Mouse (Mus musculus): ENCODE results near the gene Gpr162. TPM values are rescaled to one million over a fixed set of nuclear protein-coding genes. Genes with fewer than 3 reads are reported as not detected.
"Not testable (repeated sequence)": the region's sequence is repeated elsewhere in the genome, so short reads cannot be mapped to it uniquely, and the experiment has no call there.

Gpr162 gene
- total RNA-seq, 2 experiments from 2014 or later: 181 to 199 TPM

DNA sequence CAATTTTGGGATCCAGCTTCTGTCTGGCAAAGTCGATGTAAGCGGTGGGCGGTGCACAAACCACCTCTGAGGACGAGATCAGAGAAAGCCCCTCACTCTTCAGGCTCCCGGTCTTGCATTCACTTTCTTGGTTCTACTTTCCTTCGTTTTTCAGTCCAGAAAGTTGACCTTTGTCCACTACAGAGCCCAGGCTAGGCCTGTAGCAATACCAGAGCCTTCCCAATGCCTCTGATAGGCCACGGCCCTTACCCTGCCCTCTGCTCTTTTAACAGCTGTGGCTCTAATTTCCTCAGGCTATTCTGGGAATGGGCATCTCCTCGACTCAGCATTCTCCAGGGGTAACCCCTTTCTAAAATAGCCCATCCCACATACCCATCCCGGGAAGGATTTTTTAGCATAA, 50.9 kb downstream of the Gpr162 start:
- DNase-seq (ENCODE audit: low spot score in 2 of 2): no peak
- H3K27ac ChIP-seq: peak overlapping the region; percentile 98
- TF ChIP-seq CTCF (conservative IDR thresholded peaks at IDR 0.05): no peak
- peak overlapping the region; percentile 77 for H3K4me3 ChIP-seq

DNA sequence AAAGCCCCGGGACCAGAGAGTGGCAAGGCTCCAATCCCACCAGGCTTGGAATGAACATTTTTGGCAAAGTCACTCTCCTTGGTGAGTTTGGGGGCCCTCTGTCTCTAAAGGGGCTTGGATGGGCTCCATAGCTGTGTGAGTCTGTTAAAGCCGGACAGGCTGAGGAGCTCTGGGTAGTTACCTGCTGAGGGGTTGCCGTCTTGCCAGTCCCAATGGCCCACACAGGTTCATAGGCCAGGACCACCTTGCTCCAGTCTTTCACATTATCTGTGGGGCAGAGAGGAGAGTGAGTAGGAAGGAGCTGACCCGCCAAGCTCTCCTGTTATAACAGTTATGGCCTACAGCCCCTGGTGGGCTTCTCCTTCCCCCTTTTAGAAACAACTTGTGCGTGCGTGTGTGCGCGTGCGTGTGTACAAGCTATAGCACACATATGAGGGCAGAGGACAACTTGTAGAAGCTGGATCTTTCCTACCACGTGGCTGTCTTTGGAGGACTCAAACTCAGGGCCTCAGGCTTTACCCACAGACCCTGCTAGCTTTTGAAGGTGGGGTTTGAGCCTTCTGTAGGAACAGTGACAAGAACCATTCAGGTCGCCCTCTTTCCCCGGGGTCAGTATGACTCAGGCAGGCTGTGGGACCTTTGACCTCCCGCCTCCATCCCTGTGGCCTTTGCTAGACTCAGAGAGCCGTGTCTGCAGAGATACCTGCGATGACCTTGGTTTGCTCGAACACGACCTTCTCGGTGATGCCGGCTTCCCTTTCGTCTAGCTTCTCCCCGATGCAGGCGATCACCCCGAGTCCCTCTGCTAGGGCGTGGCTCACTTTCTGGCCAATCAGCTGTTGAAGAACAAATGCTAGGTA, 51.9 kb downstream of the Gpr162 start:
- no peak for DNase-seq (ENCODE audit: low spot score in 2 of 2)
- H3K4me3 ChIP-seq: peak overlapping the region; percentile 77; the same call in 1 of the 2 replicates
- TF ChIP-seq CTCF (conservative IDR thresholded peaks at IDR 0.05): no peak
- peak overlapping the region; percentile 98; the same call in 1 of the 2 replicates for H3K27ac ChIP-seq

DNA sequence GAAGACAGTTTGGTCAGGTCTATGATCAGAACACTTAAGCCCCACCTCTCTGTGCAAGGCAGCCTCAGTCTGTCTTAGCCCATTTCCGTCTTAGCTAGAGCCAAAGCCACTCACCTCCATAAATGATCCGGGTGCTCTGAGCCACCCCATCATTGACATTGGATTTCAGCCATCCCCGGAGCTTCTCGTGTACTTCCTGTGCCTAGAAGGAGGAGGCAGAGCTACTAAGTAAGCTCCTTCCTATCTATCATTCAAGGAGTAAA, 52.4 kb downstream of the Gpr162 start:
- no peak overlapping the region for H3K4me3 ChIP-seq
- no peak for TF ChIP-seq CTCF (conservative IDR thresholded peaks at IDR 0.05)
- no peak for DNase-seq (ENCODE audit: low spot score in 2 of 2)
- no peak overlapping the region for H3K27ac ChIP-seq

DNA sequence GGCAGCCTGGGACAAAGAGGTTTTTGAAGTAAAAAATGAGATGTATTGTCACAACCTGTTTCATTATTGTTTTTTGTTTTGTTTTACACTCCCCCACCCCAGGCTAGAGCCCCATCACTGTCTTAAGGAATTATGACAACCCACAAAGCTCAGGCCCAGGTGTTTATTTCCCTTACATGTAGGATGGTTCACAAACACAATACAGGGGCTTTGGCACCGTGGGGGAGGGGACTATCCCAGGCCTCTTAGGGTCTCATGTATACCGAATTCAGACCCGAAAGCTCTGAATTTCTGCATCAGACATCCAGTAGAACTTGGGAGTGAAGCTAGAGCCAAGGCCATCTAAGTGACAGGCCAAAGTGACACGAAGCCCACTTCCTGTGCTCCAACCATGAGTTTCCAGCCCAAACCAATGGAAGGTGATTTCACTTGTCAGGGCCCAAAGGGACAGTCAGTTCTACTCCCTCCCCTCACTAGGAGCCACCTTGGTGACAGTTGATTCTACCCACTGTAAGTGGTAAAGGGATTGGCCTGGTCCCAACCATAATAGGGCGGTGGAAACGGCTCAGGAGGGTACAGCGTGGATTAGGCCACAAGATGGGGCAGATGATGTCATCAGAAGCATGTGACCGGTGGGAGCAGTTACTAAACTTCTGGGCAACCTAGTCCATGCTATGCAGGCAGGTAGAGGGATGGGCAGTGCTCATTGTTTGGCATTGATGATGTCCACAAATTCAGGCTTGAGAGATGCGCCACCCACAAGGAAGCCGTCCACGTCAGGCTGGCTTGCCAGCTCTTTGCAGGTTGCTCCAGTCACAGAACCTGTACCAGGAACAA, 53.0 kb downstream of the Gpr162 start:
- DNase-seq (ENCODE audit: low spot score in 2 of 2); H3K4me3 ChIP-seq; H3K27ac ChIP-seq: not testable (repeated sequence)

DNA sequence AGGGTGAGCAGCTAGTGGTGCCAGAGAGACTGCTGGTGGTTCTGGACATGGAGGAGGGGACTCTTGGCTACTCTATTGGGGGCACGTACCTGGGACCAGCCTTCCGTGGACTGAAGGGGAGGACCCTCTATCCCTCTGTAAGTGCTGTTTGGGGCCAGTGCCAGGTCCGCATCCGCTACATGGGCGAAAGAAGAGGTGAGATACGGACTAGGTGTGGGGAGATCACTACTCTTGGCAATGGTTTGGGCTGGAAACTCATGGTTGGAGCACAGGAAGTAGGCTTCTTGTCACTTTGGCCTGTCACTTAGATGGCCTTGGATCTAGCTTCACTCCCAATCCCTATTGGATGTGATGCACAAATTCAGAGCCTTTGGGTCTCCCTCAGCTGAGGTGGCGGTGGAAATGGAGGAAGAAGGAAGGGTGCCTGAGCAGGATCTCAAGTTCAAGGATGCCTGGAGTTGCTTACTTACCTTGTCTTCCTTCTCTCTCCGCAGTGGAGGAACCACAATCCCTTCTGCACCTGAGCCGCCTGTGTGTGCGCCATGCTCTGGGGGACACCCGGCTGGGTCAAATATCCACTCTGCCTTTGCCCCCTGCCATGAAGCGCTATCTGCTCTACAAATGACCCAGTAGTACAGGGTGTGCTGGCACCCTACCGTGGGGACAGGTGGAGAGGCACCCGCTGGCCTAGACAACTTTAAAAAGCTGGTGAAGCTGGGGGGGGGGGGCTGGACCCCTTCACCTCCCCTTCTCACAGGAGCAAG, 53.8 kb downstream of the Gpr162 start:
- no peak for TF ChIP-seq CTCF (conservative IDR thresholded peaks at IDR 0.05)
- H3K27ac ChIP-seq: peak overlapping the region; percentile 71; the same call in 1 of the 2 replicates

DNA sequence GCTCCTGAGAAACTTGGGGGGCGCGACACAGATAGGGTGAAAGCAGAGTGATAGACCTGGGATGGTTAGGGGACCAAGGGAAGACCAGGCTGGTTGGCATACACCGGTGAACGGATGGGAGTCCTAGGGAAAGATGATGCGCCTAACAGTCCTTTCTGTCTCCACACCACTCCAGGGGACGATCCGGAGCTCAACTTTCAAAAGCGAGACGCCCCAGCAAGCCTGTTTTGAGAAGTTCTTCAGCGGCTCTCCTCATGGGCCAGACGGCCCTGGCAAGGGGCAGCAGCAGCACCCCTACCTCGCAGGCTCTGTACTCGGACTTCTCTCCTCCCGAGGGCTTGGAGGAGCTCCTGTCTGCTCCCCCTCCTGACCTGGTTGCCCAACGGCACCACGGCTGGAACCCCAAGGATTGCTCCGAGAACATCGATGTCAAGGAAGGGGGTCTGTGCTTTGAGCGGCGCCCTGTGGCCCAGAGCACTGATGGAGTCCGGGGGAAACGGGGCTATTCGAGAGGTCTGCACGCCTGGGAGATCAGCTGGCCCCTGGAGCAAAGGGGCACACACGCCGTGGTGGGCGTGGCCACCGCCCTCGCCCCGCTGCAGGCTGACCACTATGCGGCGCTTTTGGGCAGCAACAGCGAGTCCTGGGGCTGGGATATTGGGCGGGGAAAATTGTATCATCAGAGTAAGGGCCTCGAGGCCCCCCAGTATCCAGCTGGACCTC, 54.6 kb downstream of the Gpr162 start:
- TF ChIP-seq CTCF (conservative IDR thresholded peaks at IDR 0.05): peak; percentile 83
- Histone ChIP-seq H3K27ac (peak overlapping the region; percentile 71), H3K4me3 (peak overlapping the region; percentile 64)
- peak in 1 of 2 experiments; percentile 50 for DNase-seq (ENCODE audit: low spot score in 2 of 2)

More for the DNA sequence above, 53.8 kb downstream of the Gpr162 start:
- DNase-seq (ENCODE audit: low spot score in 2 of 2): no peak
- peak overlapping the region; percentile 64 for H3K4me3 ChIP-seq

Other genes with a start within 250 kb of the Gpr162 start
- under 1 TPM; 0.26 to 0.52 TPM for gene C1s2, start 227.9 kb downstream of the Gpr162 start, total RNA-seq (2021)
- gene Lpcat3, start 201.0 kb downstream of the Gpr162 start, total RNA-seq (2021): 10 to 100 TPM; 31.0 to 32.6 TPM
- 10 to 100 TPM; 58.0 to 58.7 TPM for gene Emg1, start 151.8 kb downstream of the Gpr162 start, total RNA-seq (2021)
- gene Phb2, start 151.6 kb downstream of the Gpr162 start, total RNA-seq (2021): 100 to 1,000 TPM; 121 to 124 TPM
- 1 to 10 TPM; 5.5 to 6.6 TPM for gene Ptpn6, start 125.3 kb downstream of the Gpr162 start, total RNA-seq (2021)
- 100 to 1,000 TPM; 295 to 339 TPM for gene Grcc10, start 122.6 kb downstream of the Gpr162 start, total RNA-seq (2021)
- gene Gm45234, start 108.0 kb downstream of the Gpr162 start, total RNA-seq (2021): not detected
- gene Atn1, start 107.5 kb downstream of the Gpr162 start, total RNA-seq (2021): 100 to 1,000 TPM; 159 to 164 TPM
- gene Eno2, start 94.3 kb downstream of the Gpr162 start, total RNA-seq (2021): 1,000 to 10,000 TPM in 1 of 2 experiments, 100 to 1,000 TPM in 1; 981 to 1,025 TPM
- 1 to 10 TPM; 1.4 to 1.6 TPM for gene Lrrc23, start 84.3 kb downstream of the Gpr162 start, total RNA-seq (2021)
- 1 to 10 TPM; 3.4 to 4.6 TPM for gene Spsb2, start 55.3 kb downstream of the Gpr162 start, total RNA-seq (2021)
- 100 to 1,000 TPM; 713 to 768 TPM for gene Tpi1, start 49.7 kb downstream of the Gpr162 start, total RNA-seq (2021)
- gene Usp5, start 34.5 kb downstream of the Gpr162 start, total RNA-seq (2021): 100 to 1,000 TPM; 185 to 198 TPM
- 1 to 10 TPM in 1 of 2 experiments, under 1 TPM in 1; 0.47 to 1.3 TPM for gene Cdca3, start 34.4 kb downstream of the Gpr162 start, total RNA-seq (2021)
- gene Gnb3, start 23.7 kb downstream of the Gpr162 start, total RNA-seq (2021): under 1 TPM in 1 of 2 experiments, not detected in 1; 0.20 TPM
- 10 to 100 TPM; 33.7 to 36.7 TPM for gene P3h3, start 6.2 kb downstream of the Gpr162 start, total RNA-seq (2021)
- gene Cd4, start 24.2 kb upstream of the Gpr162 start, total RNA-seq (2021): under 1 TPM; 0.18 to 0.47 TPM
- 1 to 10 TPM; 1.3 to 1.7 TPM for gene Lag3, start 47.7 kb upstream of the Gpr162 start, total RNA-seq (2021)
- gene Ptms, start 56.1 kb upstream of the Gpr162 start, total RNA-seq (2021): 1,000 to 10,000 TPM in 1 of 2 experiments, 100 to 1,000 TPM in 1; 991 to 1,057 TPM
- 100 to 1,000 TPM; 627 to 642 TPM for gene Mlf2, start 67.4 kb upstream of the Gpr162 start, total RNA-seq (2021)
- 100 to 1,000 TPM; 136 to 151 TPM for gene Cops7a, start 101.6 kb upstream of the Gpr162 start, total RNA-seq (2021)
- 100 to 1,000 TPM; 163 to 181 TPM for gene Pianp, start 132.7 kb upstream of the Gpr162 start, total RNA-seq (2021)
- 10 to 100 TPM; 50.0 to 50.9 TPM for gene Zfp384, start 145.2 kb upstream of the Gpr162 start, total RNA-seq (2021)
- 10 to 100 TPM; 60.1 to 63.2 TPM for gene Ing4, start 175.8 kb upstream of the Gpr162 start, total RNA-seq (2021)
- 10 to 100 TPM; 15.9 to 19.2 TPM for gene Acrbp, start 185.7 kb upstream of the Gpr162 start, total RNA-seq (2021)
- 1 to 10 TPM in 1 of 2 experiments, under 1 TPM in 1; 0.61 to 1.1 TPM for gene Lpar5, start 203.9 kb upstream of the Gpr162 start, total RNA-seq (2021)
- 100 to 1,000 TPM; 176 to 185 TPM for gene Chd4, start 232.0 kb upstream of the Gpr162 start, total RNA-seq (2021)

All from layer of hippocampus, adult 2 months (tissue).